Mouse (Mus musculus): Measurements from ENCODE around the gene Acad8.

Acad8 gene

GRCm38 (mm10) chr9:26985090-26985613, 14.2 kb downstream of the Acad8 start:
- no peak for DNase-seq (ENCODE audit: low spot score)

DNA sequence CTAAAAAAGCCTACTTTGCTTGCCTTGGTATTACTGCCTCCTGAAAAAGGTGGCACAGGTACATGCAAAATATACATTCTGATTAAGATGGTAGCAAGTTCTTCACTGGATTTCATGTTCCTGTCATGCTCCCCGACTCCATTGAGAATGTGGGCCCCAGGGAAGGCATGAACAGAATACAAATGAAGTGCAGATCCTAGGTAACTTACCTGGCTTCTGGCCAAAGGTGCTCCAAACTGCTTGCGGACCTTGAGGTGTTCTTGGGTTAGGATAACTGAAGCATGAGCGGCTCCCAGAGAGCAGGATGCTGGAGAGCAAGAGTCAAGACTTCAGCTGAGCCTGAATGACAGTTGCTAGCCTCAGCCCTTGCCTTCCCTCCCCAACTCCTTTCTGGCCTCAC, 20.6 kb downstream of the Acad8 start:
- DNase-seq (ENCODE audit: low spot score), result no peak

DNA sequence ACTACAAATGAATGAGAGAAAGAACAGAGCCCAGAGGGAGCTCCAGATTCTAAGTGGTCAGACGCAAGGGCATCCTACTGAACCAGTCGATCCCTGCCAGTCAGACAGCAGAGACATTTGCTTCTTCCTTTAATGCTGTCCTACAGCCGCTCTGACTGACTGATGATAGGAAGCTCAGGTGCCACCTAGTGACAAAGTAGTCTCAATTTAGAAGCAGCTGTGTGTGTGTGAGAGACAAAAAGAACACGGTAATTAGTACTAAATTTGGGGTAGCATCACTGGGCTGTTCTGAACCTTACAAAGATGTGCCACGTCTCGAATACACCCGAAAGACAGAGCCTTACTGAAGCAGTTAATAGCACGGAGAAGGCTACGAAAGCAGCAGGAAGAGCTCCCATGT, 21.6 kb downstream of the Acad8 start:
- no peak for DNase-seq (ENCODE audit: low spot score)

DNA sequence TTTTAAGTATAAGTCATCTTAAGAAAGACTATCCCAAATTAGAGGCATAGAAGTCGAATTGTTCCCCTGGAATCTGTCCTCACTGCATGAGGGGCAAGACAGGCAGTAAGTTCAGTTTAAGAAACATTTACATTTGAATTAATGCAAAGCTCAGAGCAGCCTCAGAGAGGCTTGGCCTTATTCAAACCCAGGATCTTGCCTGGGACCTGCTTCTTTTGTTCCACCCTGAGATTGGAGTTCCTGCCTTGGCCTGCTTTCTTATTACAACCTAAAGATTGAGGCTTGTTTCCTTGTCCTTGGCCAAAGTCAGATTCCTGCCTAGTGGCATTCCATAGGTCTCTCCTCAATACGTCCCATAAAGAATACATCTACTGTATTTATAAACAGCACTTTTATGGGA, 51.6 kb downstream of the Acad8 start:
- DNase-seq (ENCODE audit: low spot score), result no peak

- DNase-seq (ENCODE audit: low spot score), result no peak
Measured at GRCm38 (mm10) chr9:26924146-26924545, 75.2 kb downstream of the Acad8 start.
